Mouse (Mus musculus) ES-Bruce4 (cell line): ENCODE results near the gene Tmem242. TPM values are rescaled to one million over a fixed set of nuclear protein-coding genes. Genes with fewer than 3 reads are reported as not detected.

ENCODE experiments used
- H3K27ac ChIP-seq: 2 replicates; pipeline ENCODE4 v1.5.1; 2012; ENCODE audit warnings: low read length, inconsistent platforms; ENCODE audit not compliant: insufficient read depth
- H3K27me3 ChIP-seq: 2 replicates; pipeline ENCODE4 v1.6.1; 2012; ENCODE audit warnings: mild to moderate bottlenecking, low read length, inconsistent platforms; ENCODE audit not compliant: control insufficient read depth, poor library complexity, insufficient read depth, severe bottlenecking
- H3K36me3 ChIP-seq: 2 replicates; pipeline ENCODE4 v1.6.1; 2012; ENCODE audit warnings: inconsistent platforms, mild to moderate bottlenecking, low read length, moderate library complexity; ENCODE audit not compliant: control insufficient read depth, poor library complexity, insufficient read depth, severe bottlenecking
- H3K4me1 ChIP-seq: one replicate; pipeline ENCODE4 v1.8.1; 2011; ENCODE audit warnings: low read length; ENCODE audit not compliant: control insufficient read depth, insufficient read depth
- H3K4me3 ChIP-seq: 2 replicates; pipeline ENCODE4 v1.5.1; 2011; ENCODE audit warnings: low read depth, mild to moderate bottlenecking, low read length
- H3K9ac ChIP-seq: 2 replicates; pipeline ENCODE4 v1.6.1; 2012; ENCODE audit warnings: low read depth, mild to moderate bottlenecking, inconsistent platforms; ENCODE audit not compliant: poor library complexity, severe bottlenecking
- H3K9me3 ChIP-seq: replicated peaks from 2 replicates; pipeline ENCODE4 v1.6.1; 2012; ENCODE audit warnings: mild to moderate bottlenecking, low read length, inconsistent platforms; ENCODE audit not compliant: control insufficient read depth, poor library complexity, insufficient read depth, severe bottlenecking
- CTCF ChIP-seq: IDR thresholded peaks from one replicate; pipeline ENCODE4 v1.8.1; 2011; ENCODE audit warnings: low read depth, low read length
- EP300 ChIP-seq: IDR thresholded peaks from 2 replicates; pipeline ENCODE4 v1.6.1; 2011; ENCODE audit warnings: low read depth, low read length; ENCODE audit not compliant: insufficient read depth
- POLR2A ChIP-seq: IDR thresholded peaks from one replicate; pipeline ENCODE4 v1.8.1; 2011; ENCODE audit warnings: low read length; ENCODE audit not compliant: insufficient read depth
- polyA plus RNA-seq: library from polyadenylated mRNA; stranded (reverse); fragments of >200 nt; gene quantifications from 2 replicates; pipeline ENCODE4 v1.2.4, GENCODE M21; 2011; ENCODE audit warnings: low read depth; ENCODE audit not compliant: missing spikeins, insufficient read depth, insufficient read length

Tmem242 gene
- polyA plus RNA-seq, result 51.5 and 60.8 TPM in 2 replicates

GRCm38 (mm10) chr17:5440159-5440971 is at the start of gene Tmem242:
TSS of gene Tmem242 (minus strand) at chr17:5440259.
- H3K9ac ChIP-seq, result peak within 1 kb of the TSS; percentile 84
- no peaks in the 10 kb centered on the region for H3K4me1 ChIP-seq
- H3K27me3 ChIP-seq, result no peaks in the 10 kb centered on the region
- TF ChIP-seq POLR2A, result peak; percentile 25
- no peak for TF ChIP-seq EP300
- peak; percentile 52 for TF ChIP-seq CTCF
- no peak within 1 kb of the TSS for H3K27ac ChIP-seq
- peak within 1 kb of the TSS; percentile 92 for H3K4me3 ChIP-seq
- no peaks in the 10 kb centered on the region for H3K9me3 ChIP-seq
- H3K36me3 ChIP-seq, result 0 out of 2 replicates have a peak, but pooled peaks cover 2% of the 10 kb centered on the region

DNA sequence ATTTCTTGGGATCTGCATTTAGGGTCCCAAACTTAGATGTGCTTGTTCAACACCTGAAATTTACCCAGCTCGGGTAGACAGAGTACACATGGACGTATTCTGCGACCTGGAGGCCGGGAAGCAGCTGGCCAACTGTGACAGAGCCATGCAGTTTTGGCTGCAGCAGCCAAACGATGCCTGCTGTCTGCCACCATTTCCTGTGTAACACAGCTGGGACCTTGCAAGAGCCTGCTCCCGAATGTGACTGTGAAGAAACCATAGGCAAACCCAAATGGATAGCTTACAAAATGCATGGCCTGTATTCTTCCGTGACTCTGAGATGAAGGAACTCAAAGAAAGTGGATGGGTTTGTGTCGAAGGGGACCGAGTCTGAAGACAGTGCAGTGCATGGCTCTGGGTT is 48.1 kb upstream of the Tmem242 start:
- Histone ChIP-seq H3K27me3 (peaks cover under 1% of the 10 kb centered on the region; the same call in 1 of the 2 replicates), H3K9me3 (no peaks in the 10 kb centered on the region), H3K27ac (no peak overlapping the region), H3K36me3 (no peaks in the 10 kb centered on the region), H3K9ac (no peak overlapping the region), H3K4me3 (no peak overlapping the region), H3K4me1 (no peaks in the 10 kb centered on the region)
- TF ChIP-seq EP300 (no peak), CTCF (no peak), POLR2A (no peak)

- H3K4me1 ChIP-seq, result no peaks in the 10 kb centered on the region
- H3K36me3 ChIP-seq, result no peaks in the 10 kb centered on the region
- H3K4me3 ChIP-seq, result no peak overlapping the region
- no peak for TF ChIP-seq POLR2A
- no peak for TF ChIP-seq CTCF
- no peak for TF ChIP-seq EP300
- H3K27ac ChIP-seq, result no peak overlapping the region
- no peak overlapping the region for H3K9ac ChIP-seq
- H3K27me3 ChIP-seq, result no peaks in the 10 kb centered on the region
- H3K9me3 ChIP-seq, result no peaks in the 10 kb centered on the region
Measured at GRCm38 (mm10) chr17:5484663-5485062, 44.6 kb upstream of the Tmem242 start.

GRCm38 (mm10) chr17:5483456-5483855 is 43.4 kb upstream of the Tmem242 start:
- H3K4me3 ChIP-seq, result no peak overlapping the region
- no peaks in the 10 kb centered on the region for H3K36me3 ChIP-seq
- no peaks in the 10 kb centered on the region for H3K4me1 ChIP-seq
- H3K9ac ChIP-seq, result no peak overlapping the region
- TF ChIP-seq EP300 (no peak), POLR2A (no peak), CTCF (no peak)
- no peak overlapping the region for H3K27ac ChIP-seq
- H3K9me3 ChIP-seq, result no peaks in the 10 kb centered on the region
- no peaks in the 10 kb centered on the region for H3K27me3 ChIP-seq

GRCm38 (mm10) chr17:5475960-5476725 is 36.1 kb upstream of the Tmem242 start:
- H3K36me3 ChIP-seq, result no peaks in the 10 kb centered on the region
- H3K9me3 ChIP-seq, result no peaks in the 10 kb centered on the region
- H3K4me3 ChIP-seq, result no peak overlapping the region
- H3K27me3 ChIP-seq, result no peaks in the 10 kb centered on the region
- H3K9ac ChIP-seq, result no peak overlapping the region
- TF ChIP-seq CTCF (no peak), POLR2A (no peak), EP300 (no peak)
- no peak overlapping the region for H3K27ac ChIP-seq
- peaks cover 2% of the 10 kb centered on the region for H3K4me1 ChIP-seq

DNA sequence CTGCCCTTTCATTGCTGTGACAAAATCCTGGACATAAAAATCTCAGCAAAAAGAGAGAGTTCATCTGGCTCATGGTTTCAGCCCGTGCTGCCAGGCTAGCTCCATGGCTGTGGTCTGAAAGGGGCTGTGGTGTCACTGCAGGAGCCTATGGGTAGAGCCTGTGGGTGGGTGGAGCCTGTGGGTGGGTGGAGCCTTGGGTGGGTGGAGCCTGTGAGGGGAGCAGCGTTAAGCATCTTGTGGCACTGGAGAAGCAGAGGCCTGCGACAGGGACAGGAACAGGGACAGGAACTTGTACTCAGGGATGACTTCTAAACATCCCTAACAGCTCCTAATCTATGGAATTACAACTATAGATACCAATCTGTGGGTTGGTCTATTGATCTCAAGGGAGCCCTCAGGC is 32.2 kb upstream of the Tmem242 start:
- Histone ChIP-seq H3K36me3 (no peaks in the 10 kb centered on the region), H3K27ac (no peak overlapping the region), H3K4me3 (no peak overlapping the region), H3K27me3 (no peaks in the 10 kb centered on the region), H3K9me3 (no peaks in the 10 kb centered on the region), H3K9ac (no peak overlapping the region), H3K4me1 (peaks cover 2% of the 10 kb centered on the region)
- no peak for TF ChIP-seq CTCF
- TF ChIP-seq POLR2A, result no peak
- no peak for TF ChIP-seq EP300
